Mouse (Mus musculus) erythroblast, adult 5-6 weeks (primary cell): Measurements from ENCODE around the gene Ttbk1. TPM values are rescaled to one million over a fixed set of nuclear protein-coding genes. Genes with fewer than 3 reads are reported as not detected.

ENCODE experiments used
- ATAC-seq: replicated peaks from 2 replicates; pipeline ENCODE4 v1.8.0; 2016; ENCODE audit warnings: moderate number of reproducible peaks, mild to moderate bottlenecking, moderate TSS enrichment, inconsistent platforms; ENCODE audit not compliant: poor library complexity, low FRiP score, severe bottlenecking
- total RNA-seq, 2 experiments: library from RNA; stranded (forward) in 1 of 2; stranded (reverse) in 1 of 2; fragments of 150-400 nt in 1 of 2; fragments of 200-764, 138-1000 nt in 1 of 2; gene quantifications; 2 replicates each; pipeline versions ENCODE4 v1.2.3 to v1.2.4; 2015 to 2017; ENCODE audit warnings: low replicate concordance in 2 of 2

Gene Ttbk1
- total RNA-seq, 2 experiments from 2014 or later, result not detected

DNA sequence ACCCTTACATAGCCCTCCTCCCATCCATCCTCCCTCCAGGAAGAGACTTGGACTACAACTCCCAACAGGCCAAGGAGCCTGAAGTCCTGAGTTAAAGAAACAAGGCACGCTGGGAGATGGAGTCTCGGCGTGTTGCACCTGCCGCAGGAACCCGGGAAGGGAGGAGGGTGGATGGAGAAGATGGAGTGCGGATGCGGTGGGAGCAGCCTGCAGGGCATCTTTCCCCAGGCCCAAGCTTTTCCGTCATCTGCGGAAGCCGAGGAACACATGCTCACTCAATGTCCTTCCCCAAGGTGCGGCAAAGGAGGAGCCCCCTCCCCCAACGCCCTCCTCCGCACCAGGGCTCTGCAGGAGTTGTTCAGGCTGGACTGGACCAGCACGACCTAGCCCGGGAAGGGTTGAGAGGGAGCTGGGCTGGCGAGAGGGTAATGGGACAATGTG is 3.9 kb downstream of the Ttbk1 start:
- ATAC-seq, result no peak

DNA sequence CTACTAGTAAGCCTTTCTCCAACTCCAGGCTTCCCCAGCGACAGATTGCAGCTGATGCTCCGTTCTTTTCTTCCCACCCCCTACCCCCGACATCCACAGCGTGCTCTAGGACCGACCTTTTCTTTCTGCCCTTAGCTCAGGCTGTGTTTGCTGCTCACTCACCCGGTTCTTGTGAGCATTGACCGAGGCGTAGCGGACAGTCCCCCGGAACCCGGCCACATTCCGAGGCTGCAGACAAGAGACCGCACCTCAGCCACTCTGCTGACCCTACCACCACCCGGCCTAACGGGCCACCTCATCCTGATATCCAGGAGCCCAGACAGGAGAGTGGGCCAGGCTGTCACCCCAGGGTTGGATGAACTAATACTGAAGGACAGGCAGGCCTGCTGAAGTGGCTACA is 10.2 kb downstream of the Ttbk1 start:
- no peak for ATAC-seq

GRCm38 (mm10) chr17:46476601-46477000 is 10.9 kb downstream of the Ttbk1 start:
- no peak for ATAC-seq

DNA sequence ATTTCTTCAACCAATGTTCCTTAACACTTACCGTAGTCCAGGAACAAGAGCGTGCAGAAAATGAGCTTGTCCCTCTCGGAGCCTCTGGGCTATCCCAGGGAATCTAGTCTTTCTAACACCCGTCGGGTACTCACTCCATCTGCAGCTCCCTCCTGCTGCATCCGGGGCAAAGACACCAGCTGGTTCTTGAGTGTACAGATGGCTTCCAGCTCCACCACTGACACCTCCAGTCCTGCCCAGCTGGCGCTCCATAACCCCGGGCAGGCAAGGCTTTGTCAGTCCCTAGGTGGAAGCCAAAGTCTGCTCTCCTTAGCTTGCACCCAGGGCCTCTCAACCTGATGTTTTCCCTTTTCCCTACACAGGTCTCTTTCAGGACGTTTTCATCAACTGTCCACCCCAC is 19.6 kb downstream of the Ttbk1 start:
- no peak for ATAC-seq

DNA sequence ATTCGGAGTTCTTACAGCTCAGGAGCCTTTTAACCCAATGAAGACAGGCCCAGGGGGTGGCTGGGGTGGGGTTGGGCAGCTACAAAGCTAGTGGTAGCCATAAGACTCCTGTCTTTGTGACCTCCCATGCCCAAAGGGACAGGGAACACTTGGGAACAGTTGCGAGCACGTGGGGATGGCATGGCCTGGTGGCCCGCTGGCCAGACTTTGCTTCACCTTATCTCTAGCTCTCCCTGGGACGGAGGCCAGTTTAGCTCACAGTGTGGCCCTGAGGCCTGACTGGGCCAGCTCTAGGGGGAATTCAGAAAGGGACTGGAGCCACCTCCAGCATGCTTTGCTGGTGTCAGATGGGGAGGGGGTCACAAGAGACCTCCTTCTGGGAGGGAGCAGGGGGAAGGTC is 25.2 kb downstream of the Ttbk1 start:
- ATAC-seq, result no peak

DNA sequence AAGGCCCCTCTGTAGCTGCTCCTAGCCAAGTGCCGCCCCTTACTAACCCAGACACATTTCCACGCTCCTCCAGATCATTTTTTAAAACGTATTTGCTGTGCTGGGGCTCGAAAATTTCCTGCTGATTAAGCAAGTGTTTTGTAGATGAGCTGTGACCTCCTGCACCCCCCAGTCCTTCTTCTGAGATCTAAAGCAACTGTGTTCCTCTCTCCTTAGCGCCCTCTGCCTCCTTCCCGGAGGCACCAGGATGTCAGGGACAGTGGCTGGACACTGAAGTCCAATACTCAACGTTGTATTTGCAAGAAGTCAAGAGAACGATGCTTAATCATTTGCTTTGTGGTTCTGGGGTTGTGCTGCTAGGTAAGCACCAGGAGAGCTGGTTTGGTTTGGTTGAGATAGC is 26.1 kb downstream of the Ttbk1 start:
- no peak for ATAC-seq

- ATAC-seq, result no peak
Observed at GRCm38 (mm10) chr17:46460673-46461072, 26.8 kb downstream of the Ttbk1 start.

- no peak for ATAC-seq
Observed at GRCm38 (mm10) chr17:46458439-46458838, 29.0 kb downstream of the Ttbk1 start.

- ATAC-seq, result no peak
Observed at GRCm38 (mm10) chr17:46457791-46458190, 29.7 kb downstream of the Ttbk1 start.

DNA sequence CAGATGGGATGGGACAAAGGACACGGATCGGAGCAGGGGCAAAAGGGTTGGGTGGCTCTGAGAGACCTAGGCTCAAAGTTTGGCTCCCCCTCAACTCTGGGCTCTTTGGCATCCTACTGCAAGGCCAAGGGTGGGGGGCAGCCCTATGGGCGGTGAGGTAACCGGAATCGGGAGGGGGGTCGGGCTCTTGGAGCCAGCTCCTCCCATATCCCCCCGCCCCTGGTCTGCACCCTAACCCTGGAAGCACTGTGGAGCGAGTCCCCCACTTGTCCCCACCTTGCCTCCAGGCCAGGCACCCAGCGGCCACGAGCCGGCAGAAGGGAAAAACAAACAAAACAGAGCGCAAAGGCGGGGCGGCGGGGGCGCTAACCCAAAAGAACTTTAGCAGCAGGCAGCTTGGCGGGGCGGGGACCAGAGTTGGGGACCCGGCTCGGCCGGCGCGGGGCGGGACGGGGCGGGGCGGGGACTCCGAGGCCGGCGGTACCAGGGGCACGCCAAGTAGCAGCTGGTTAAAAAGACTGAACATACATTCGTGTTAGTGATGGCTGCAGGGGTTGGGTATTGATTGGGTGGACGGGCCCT is 32.3 kb downstream of the Ttbk1 start:
- no peak for ATAC-seq

GRCm38 (mm10) chr17:46454539-46454938 is 32.9 kb downstream of the Ttbk1 start:
- no peak for ATAC-seq

DNA sequence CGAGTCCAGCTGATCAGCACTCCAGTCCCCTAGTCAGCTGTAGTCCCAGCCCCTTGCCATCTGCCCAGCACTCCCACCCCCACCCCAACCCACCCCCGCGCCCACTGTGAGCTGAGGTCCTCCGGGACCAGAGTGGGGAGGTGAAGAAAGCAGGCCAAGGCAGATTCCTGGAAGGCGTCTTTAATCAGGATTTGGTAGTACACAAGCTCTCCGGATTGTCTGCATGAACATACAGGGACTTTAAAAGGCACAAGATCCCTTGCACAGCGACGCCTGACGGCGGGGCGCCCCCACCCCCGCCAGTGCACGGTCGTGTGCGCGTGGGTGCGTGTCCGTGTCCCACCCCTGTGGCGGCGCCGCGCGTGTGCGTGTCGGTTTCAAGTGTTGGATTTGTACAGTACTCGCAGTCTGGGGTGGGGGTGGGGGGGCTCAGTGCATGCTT is 33.5 kb downstream of the Ttbk1 start:
- no peak for ATAC-seq

DNA sequence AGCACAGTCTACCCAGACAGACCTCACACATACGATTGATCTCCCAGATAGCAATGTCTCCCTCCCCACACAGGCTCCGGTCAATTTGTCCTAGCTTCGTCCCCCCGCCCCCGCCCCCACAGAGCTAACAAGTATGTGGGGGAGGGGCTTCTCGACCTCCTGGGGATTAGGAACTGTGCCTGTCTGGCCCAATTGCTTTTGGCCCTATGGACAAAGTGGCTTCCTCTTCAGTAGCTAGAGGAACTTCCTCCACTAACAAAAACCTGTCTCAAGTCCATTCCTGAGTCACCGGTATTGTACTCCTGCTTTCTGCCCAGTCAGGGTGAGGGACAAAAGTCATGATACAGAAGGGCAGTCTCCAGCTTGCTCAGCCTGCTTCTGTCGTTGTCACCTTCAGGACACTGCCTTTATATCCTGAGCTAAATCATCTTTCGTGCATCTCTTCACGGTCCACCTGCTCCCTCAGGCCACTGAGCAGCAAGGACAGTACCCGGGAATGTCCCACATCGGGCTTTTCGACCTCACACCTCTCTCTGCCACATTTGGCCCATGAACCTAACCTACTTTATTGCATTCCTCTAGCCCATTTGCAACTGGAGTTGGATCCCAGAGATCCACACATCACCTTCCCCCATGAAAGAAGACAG is 34.0 kb downstream of the Ttbk1 start:
- ATAC-seq, result no peak

DNA sequence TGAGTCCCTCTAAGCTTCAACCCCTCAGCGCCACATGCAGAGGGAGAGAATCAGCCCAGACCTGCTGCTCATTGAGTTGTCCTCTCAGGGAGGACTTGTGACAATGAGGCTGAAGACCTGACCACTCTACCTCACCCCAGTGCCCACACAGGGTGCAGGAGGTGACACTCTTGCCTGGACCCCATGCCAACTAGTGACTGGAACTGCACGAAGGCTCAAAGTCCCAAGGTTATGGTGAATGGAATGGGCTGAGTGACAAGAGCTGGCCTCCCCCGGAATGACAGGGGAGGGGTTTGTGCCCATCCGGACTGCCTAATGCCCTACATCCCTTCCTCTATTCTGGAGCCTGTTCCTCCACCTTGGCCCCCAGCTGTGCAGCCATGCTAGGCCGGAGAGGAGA is 34.8 kb downstream of the Ttbk1 start:
- ATAC-seq, result no peak

DNA sequence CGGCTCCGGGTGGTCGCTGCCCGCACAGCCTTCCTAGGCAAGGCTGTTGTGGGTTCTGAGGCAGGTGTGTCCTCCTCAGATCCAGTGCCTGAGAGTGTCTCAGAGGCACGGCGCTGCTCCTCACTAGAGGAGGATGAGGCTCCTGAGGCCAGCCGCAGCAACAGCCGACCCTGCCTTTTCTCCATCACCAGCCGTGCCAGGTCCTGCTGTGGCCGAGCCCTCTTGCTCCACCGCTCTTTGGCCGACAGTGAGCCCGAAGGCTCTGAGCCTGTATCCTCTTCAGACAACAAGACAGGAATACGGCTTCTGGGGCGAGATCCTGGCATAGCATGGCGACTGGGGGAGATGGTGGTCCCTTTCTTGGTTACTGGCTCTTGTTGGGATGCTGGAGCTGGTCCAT is 41.2 kb downstream of the Ttbk1 start:
- no peak for ATAC-seq

- ATAC-seq, result no peak
Observed at GRCm38 (mm10) chr17:46444839-46445579, 42.5 kb downstream of the Ttbk1 start.

- no peak for ATAC-seq
Observed at GRCm38 (mm10) chr17:46439176-46439575, 48.3 kb downstream of the Ttbk1 start.

- ATAC-seq, result peak; percentile 21; the same call in 1 of the 2 replicates
Observed at GRCm38 (mm10) chr17:46438298-46438873, 49.1 kb downstream of the Ttbk1 start, which contains the start of gene Slc22a7. Gene Slc22a7, minus strand, starts transcription at chr17:46438457.

- no peak for ATAC-seq
Observed at GRCm38 (mm10) chr17:46436672-46437366, 50.7 kb downstream of the Ttbk1 start.

DNA sequence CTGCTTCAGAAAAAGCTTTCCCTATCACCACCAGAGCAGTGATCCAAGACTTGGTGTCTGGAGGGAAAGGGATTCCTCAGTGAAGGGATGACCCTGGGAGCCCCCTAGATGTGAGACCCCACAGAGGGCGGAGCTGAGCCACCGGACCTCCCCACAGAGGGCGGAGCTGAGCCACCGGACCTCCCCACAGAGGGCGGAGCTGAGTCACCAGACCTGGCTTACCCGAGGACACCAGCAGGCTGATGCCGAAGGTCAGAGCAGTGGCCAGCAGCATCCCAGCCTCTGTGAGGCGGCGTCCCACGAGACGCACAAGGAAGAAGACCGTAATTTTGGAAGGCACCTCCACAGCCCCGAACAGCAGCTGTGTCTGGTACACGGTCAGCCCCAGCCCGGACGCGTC is 53.8 kb downstream of the Ttbk1 start:
- ATAC-seq, result no peak
